Mouse (Mus musculus) lung, postnatal 0 days (tissue): ENCODE measurements at regions not wholly inside any gene's neighbourhood (a gene's known extent, or its start where the extent isn't known, plus 50 kb on each side); places are given as distances from the start of the nearest gene placed in this dataset.

Experiments
- ATAC-seq: fragments of 200-750 bp; cut with Nextera tagmentation; 2 replicates; pipeline ENCODE4 v1.8.0; 2017; ENCODE audit warnings: moderate library complexity
- DNase-seq: peaks from one replicate; pipeline ENCODE4 v3.0.0-alpha.2; 2016; ENCODE audit warnings: low spot score
- H3K27ac ChIP-seq: fragments of 300-500 bp; sonication (generic); 2 replicates; pipeline ENCODE4 v1.5.1; 2014; ENCODE audit warnings: antibody characterized with exemption, mild to moderate bottlenecking, low read length, mixed read lengths
- H3K27me3 ChIP-seq: fragments of 300-500 bp; sonication (generic); replicated peaks from 2 replicates; pipeline ENCODE4 v1.6.1; 2014; ENCODE audit warnings: low read length, mixed read lengths; ENCODE audit not compliant: insufficient read depth
- H3K36me3 ChIP-seq: fragments of 300-500 bp; sonication (generic); 2 replicates; pipeline ENCODE4 v1.6.1; 2014; ENCODE audit warnings: low read length, mixed read lengths; ENCODE audit not compliant: insufficient read depth
- H3K4me1 ChIP-seq: fragments of 300-500 bp; sonication (generic); 2 replicates; pipeline ENCODE4 v1.6.1; 2014; ENCODE audit warnings: antibody characterized with exemption, low read depth, low read length, mixed read lengths; ENCODE audit not compliant: insufficient read depth
- H3K4me2 ChIP-seq: fragments of 300-500 bp; sonication (generic); replicated peaks from 2 replicates; pipeline ENCODE4 v1.6.1; 2014; ENCODE audit warnings: low read depth, mild to moderate bottlenecking, low read length, moderate library complexity, mixed read lengths
- H3K4me3 ChIP-seq: fragments of 300-500 bp; sonication (generic); 2 replicates; pipeline ENCODE4 v1.5.1; 2014; ENCODE audit warnings: low read depth, low read length
- H3K9ac ChIP-seq: fragments of 300-500 bp; sonication (generic); replicated peaks from 2 replicates; pipeline ENCODE4 v1.6.1; 2014; ENCODE audit warnings: low read depth, mild to moderate bottlenecking
- H3K9me3 ChIP-seq: fragments of 300-500 bp; sonication (generic); 2 replicates; pipeline ENCODE4 v1.6.1; 2016; ENCODE audit warnings: low read length, mixed read lengths
- CTCF ChIP-seq: IDR thresholded peaks from 2 replicates; pipeline ENCODE4 v1.5.1; 2016; ENCODE audit warnings: antibody characterized with exemption, mild to moderate bottlenecking
- EP300 ChIP-seq: IDR thresholded peaks from 2 replicates; pipeline ENCODE4 v1.6.1; 2016; ENCODE audit warnings: antibody characterized with exemption, mild to moderate bottlenecking, control low read depth
- WGBS: fragments of 180-500 bp; shearing (Covaris S2); extraction: QIAGEN DNeasy Blood & Tissue Kit; methylation state at CpG from one replicate; pipeline ENCODE4 v1.1.7; 2014; 5-methylcytosine and 5-hydroxymethylcytosine counted together

GRCm38 (mm10) chr13:45326751-45327150, 62.8 kb upstream of the Mylip start:
- TF ChIP-seq EP300: no peak
- no peak for TF ChIP-seq CTCF

GRCm38 (mm10) chr13:45330561-45330960, 59.0 kb upstream of the Mylip start:
- H3K4me3 ChIP-seq: no peak overlapping the region
- WGBS: 58% methylated on average over 8 of the region's 8 CpGs
- H3K36me3 ChIP-seq: no peaks in the 10 kb centered on the region
- no peaks in the 10 kb centered on the region for H3K27me3 ChIP-seq
- H3K9ac ChIP-seq: no peak overlapping the region
- H3K4me2 ChIP-seq: no peak overlapping the region
- H3K27ac ChIP-seq: no peak overlapping the region
- TF ChIP-seq EP300 (no peak), CTCF (no peak)
- ATAC-seq (no peak), DNase-seq (no peak)
- no peaks in the 10 kb centered on the region for H3K9me3 ChIP-seq
- H3K4me1 ChIP-seq: no peaks in the 10 kb centered on the region

More at GRCm38 (mm10) chr13:45326751-45327150, 62.8 kb upstream of the Mylip start:
- H3K4me3 ChIP-seq: no peak overlapping the region
- 92% methylated on average over 6 of the region's 6 CpGs for WGBS
- H3K9ac ChIP-seq: no peak overlapping the region
- DNase-seq (no peak), ATAC-seq (no peak)
- no peaks in the 10 kb centered on the region for H3K9me3 ChIP-seq
- H3K36me3 ChIP-seq: no peaks in the 10 kb centered on the region
- H3K27ac ChIP-seq: no peak overlapping the region
- H3K27me3 ChIP-seq: no peaks in the 10 kb centered on the region
- H3K4me2 ChIP-seq: no peak overlapping the region
- H3K4me1 ChIP-seq: no peaks in the 10 kb centered on the region

GRCm38 (mm10) chr13:45332031-45332430, 57.5 kb upstream of the Mylip start:
- no peak for ATAC-seq
- WGBS: 73% methylated on average over 3 of the region's 3 CpGs
- H3K4me1 ChIP-seq: no peaks in the 10 kb centered on the region

GRCm38 (mm10) chr13:45333634-45334033, 55.9 kb upstream of the Mylip start:
- no peak for ATAC-seq
- no peak for DNase-seq
- no peak overlapping the region for H3K4me3 ChIP-seq
- no peaks in the 10 kb centered on the region for H3K36me3 ChIP-seq
- no peak overlapping the region for H3K4me2 ChIP-seq
- 75% methylated on average over 5 of the region's 5 CpGs for WGBS
- no peaks in the 10 kb centered on the region for H3K4me1 ChIP-seq
- H3K27me3 ChIP-seq: no peaks in the 10 kb centered on the region
- TF ChIP-seq CTCF: no peak
- H3K27ac ChIP-seq: no peak overlapping the region
- H3K9me3 ChIP-seq: no peaks in the 10 kb centered on the region
- H3K9ac ChIP-seq: no peak overlapping the region

More at GRCm38 (mm10) chr13:45332031-45332430, 57.5 kb upstream of the Mylip start:
- Histone ChIP-seq H3K36me3 (no peaks in the 10 kb centered on the region), H3K9me3 (no peaks in the 10 kb centered on the region), H3K9ac (no peak overlapping the region), H3K4me3 (no peak overlapping the region), H3K27ac (no peak overlapping the region), H3K4me2 (no peak overlapping the region), H3K27me3 (no peaks in the 10 kb centered on the region)
- TF ChIP-seq EP300 (no peak), CTCF (no peak)
- no peak for DNase-seq
